Mouse (Mus musculus) C2C12 (cell line): ENCODE data around the gene Adgrg2. TPM values are rescaled to one million over a fixed set of nuclear protein-coding genes. Genes with fewer than 3 reads are reported as not detected.

Experiments used
- H3K27me3 ChIP-seq: one replicate; pipeline ENCODE4 v1.6.1; 2011; ENCODE audit not compliant: control insufficient read depth, insufficient read depth, insufficient read length
- H3K36me3 ChIP-seq: one replicate; pipeline ENCODE4 v1.6.1; 2011; ENCODE audit not compliant: control insufficient read depth, insufficient read depth
- H3K4me3 ChIP-seq: one replicate; pipeline ENCODE4 v1.5.1; 2011; ENCODE audit warnings: mild to moderate bottlenecking, control low read depth; ENCODE audit not compliant: poor library complexity, insufficient read depth, severe bottlenecking
- H3K79me2 ChIP-seq: one replicate; pipeline ENCODE4 v1.6.1; 2011; ENCODE audit not compliant: control insufficient read depth, insufficient read depth
- H3K79me3 ChIP-seq: one replicate; pipeline ENCODE4 v1.6.1; 2011; ENCODE audit warnings: low read depth, control low read depth
- H3ac ChIP-seq: one replicate; pipeline ENCODE3; 2011; ENCODE audit warnings: low read depth; ENCODE audit not compliant: control insufficient read depth, insufficient read length
- CEBPB ChIP-seq: IDR thresholded peaks from one replicate; pipeline ENCODE4 v1.6.1; 2011; ENCODE audit warnings: low read depth, mild to moderate bottlenecking, control low read depth, moderate library complexity
- CTCF ChIP-seq: IDR thresholded peaks from one replicate; pipeline ENCODE4 v1.5.1; 2011; ENCODE audit not compliant: control insufficient read depth, insufficient read depth, insufficient read length
- FOSL1 ChIP-seq: IDR thresholded peaks from one replicate; pipeline ENCODE4 v1.8.0; 2011; ENCODE audit warnings: mild to moderate bottlenecking, low read length; ENCODE audit not compliant: poor library complexity, insufficient read depth, severe bottlenecking
- MAX ChIP-seq: IDR thresholded peaks from one replicate; pipeline ENCODE4 v1.6.1; 2011; ENCODE audit warnings: mild to moderate bottlenecking, control low read depth
- MYOD1 ChIP-seq: IDR thresholded peaks from one replicate; pipeline ENCODE4 v1.6.1; 2011; ENCODE audit warnings: low read depth; ENCODE audit not compliant: control insufficient read depth, insufficient read length
- MYOG ChIP-seq: IDR thresholded peaks from one replicate; pipeline ENCODE4 v1.6.1; 2011; ENCODE audit not compliant: control insufficient read depth, insufficient read length; ENCODE audit errors: extremely low read depth
- USF1 ChIP-seq: IDR thresholded peaks from one replicate; pipeline ENCODE4 v1.6.1; 2011; ENCODE audit warnings: low read depth, mild to moderate bottlenecking, control low read depth, moderate library complexity
- long read RNA-seq, 2 experiments: library from polyadenylated mRNA; unstranded; transcript quantifications; one replicate each; pipeline ENCODE4 v2.0.0; 2019 to 2020
- polyA plus RNA-seq: library from polyadenylated mRNA; unstranded; fragments of >200 nt; fragmentation: generic; extraction: Trizol; gene quantifications from one replicate; pipeline ENCODE4 v1.2.1, GENCODE M21; 2012; ENCODE audit warnings: missing spikeins

Adgrg2 gene
- polyA plus RNA-seq = 0.77 TPM
- long read RNA-seq, experiment 1, partial matches to known transcripts = 0 of 1 reads
- long read RNA-seq, experiment 1, other reads (novel, unspliced or antisense) = 1 of 1 reads
- long read RNA-seq, experiment 2, partial matches to known transcripts = 1 of 3 reads
- long read RNA-seq, experiment 2, other reads (novel, unspliced or antisense) = 2 of 3 reads

GRCm38 (mm10) chrX:160390464-160390956 lies at the start of gene Adgrg2:
Gene Adgrg2 (plus strand): TSS chrX:160390690.
- no peak within 1 kb of the TSS for H3ac ChIP-seq
- no peaks in the 10 kb centered on the region for H3K79me3 ChIP-seq
- H3K36me3 ChIP-seq = no peaks in the 10 kb centered on the region
- H3K4me3 ChIP-seq = peak within 1 kb of the TSS; percentile 18
- H3K79me2 ChIP-seq = no peaks in the 10 kb centered on the region
- no peaks in the 10 kb centered on the region for H3K27me3 ChIP-seq
- TF ChIP-seq CEBPB = no peak
- TF ChIP-seq MYOG = no peak
- no peak for TF ChIP-seq USF1
- TF ChIP-seq MYOD1 = no peak
- TF ChIP-seq CTCF = no peak
- no peak for TF ChIP-seq FOSL1
- no peak for TF ChIP-seq MAX

GRCm38 (mm10) chrX:160350995-160351394 lies 39.5 kb upstream of the Adgrg2 start:
- Histone ChIP-seq H3K79me2 (no peaks in the 10 kb centered on the region), H3K4me3 (no peak overlapping the region), H3K27me3 (no peaks in the 10 kb centered on the region), H3K36me3 (no peaks in the 10 kb centered on the region), H3ac (no peak overlapping the region), H3K79me3 (no peaks in the 10 kb centered on the region)
- TF ChIP-seq MYOD1 (no peak), CEBPB (no peak), FOSL1 (no peak), USF1 (no peak), MYOG (no peak), MAX (no peak), CTCF (no peak)

GRCm38 (mm10) chrX:160351967-160352677 lies 38.4 kb upstream of the Adgrg2 start:
- Histone ChIP-seq H3ac (no peak overlapping the region), H3K27me3 (no peaks in the 10 kb centered on the region), H3K36me3 (no peaks in the 10 kb centered on the region), H3K79me3 (no peaks in the 10 kb centered on the region), H3K79me2 (no peaks in the 10 kb centered on the region), H3K4me3 (no peak overlapping the region)
- TF ChIP-seq CEBPB = no peak
- TF ChIP-seq MYOD1 = no peak
- no peak for TF ChIP-seq CTCF
- TF ChIP-seq USF1 = no peak
- no peak for TF ChIP-seq MAX
- no peak for TF ChIP-seq FOSL1
- no peak for TF ChIP-seq MYOG

- Histone ChIP-seq H3K27me3 (no peaks in the 10 kb centered on the region), H3ac (no peak overlapping the region), H3K36me3 (no peaks in the 10 kb centered on the region), H3K79me3 (no peaks in the 10 kb centered on the region), H3K79me2 (no peaks in the 10 kb centered on the region), H3K4me3 (no peak overlapping the region)
- TF ChIP-seq FOSL1 (no peak), MAX (no peak), CEBPB (no peak), MYOD1 (no peak), MYOG (no peak), USF1 (no peak), CTCF (no peak)
Measured at GRCm38 (mm10) chrX:160384748-160385501, 5.6 kb upstream of the Adgrg2 start.

- Histone ChIP-seq H3K79me3 (no peaks in the 10 kb centered on the region), H3K36me3 (no peaks in the 10 kb centered on the region), H3K79me2 (no peaks in the 10 kb centered on the region), H3ac (no peak overlapping the region), H3K27me3 (no peaks in the 10 kb centered on the region), H3K4me3 (no peak overlapping the region)
- TF ChIP-seq CEBPB (peak; percentile 79), MYOG (no peak)
Measured at GRCm38 (mm10) chrX:160385502-160385772, 5.1 kb upstream of the Adgrg2 start.

- Histone ChIP-seq H3K36me3 (no peaks in the 10 kb centered on the region), H3K27me3 (no peaks in the 10 kb centered on the region), H3K4me3 (no peak overlapping the region), H3K79me3 (no peaks in the 10 kb centered on the region), H3K79me2 (no peaks in the 10 kb centered on the region), H3ac (no peak overlapping the region)
- TF ChIP-seq CEBPB (no peak), CTCF (no peak), USF1 (no peak), MAX (no peak), MYOD1 (no peak), MYOG (no peak), FOSL1 (no peak)
Measured at GRCm38 (mm10) chrX:160412930-160413453, 22.5 kb downstream of the Adgrg2 start.
